Mouse (Mus musculus) E14TG2a.4 (cell line): Measurements from ENCODE around the gene Ctcf.

Experiments
- CTCF ChIP-seq: conservative IDR thresholded peaks from 2 replicates; pipeline ENCODE4 v1.5.1; 2014; ENCODE audit warnings: low read length
- NANOG ChIP-seq: IDR thresholded peaks from 2 replicates; pipeline ENCODE4 v1.6.1; 2014; ENCODE audit warnings: borderline replicate concordance, low read length, mixed read lengths
- POU5F1 ChIP-seq: IDR thresholded peaks from 2 replicates; pipeline ENCODE4 v1.6.1; 2014; ENCODE audit warnings: low read length, borderline replicate concordance

DNA sequence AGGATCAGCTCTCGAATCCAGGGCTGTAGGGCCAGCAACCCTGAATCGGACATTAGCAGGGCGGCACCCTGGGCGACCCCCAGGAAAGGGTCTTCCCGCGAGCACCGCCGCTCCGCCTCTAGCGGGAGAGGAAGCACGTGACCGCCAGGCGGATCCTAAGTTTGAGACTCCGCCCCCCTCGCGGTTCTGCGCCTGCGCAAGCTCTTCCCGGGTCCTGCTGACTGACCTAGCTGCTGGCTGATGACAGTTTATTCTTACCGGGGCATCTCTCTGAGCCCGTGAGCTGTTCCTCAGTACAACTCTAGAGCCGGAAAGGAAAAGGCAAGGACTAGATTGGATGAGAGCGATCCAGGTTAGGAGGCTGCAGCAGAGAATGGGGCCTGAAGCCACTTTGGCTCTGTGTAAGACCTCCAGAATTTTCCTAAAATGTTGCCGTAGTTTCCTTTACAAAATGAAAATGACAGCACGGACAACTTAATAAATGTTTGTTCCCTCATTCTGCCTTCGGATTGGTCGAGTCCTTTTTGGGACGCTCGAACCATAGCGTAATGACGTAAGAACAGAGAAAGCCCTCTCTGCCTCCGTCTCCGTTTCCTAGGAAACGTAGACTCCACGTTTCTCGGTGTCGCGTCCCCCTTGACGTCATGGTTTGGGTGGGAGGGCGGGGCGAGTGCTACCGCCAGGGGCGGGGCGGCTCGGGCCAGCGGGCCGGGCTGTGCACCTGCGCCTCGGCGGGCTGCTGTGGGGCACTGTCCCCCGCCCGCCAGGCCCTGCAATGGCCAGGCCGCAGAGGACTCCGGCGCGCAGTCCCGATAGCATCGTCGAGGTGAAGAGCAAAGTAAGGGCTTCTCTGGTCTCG, 64.8 kb downstream of the Ctcf start, which contains the start of the genes Acd and Pard6a:
- TF ChIP-seq CTCF, result no peak
- TF ChIP-seq NANOG, result no peak
- TF ChIP-seq POU5F1, result no peak
